Mouse (Mus musculus) skeletal muscle tissue, adult 2 months (tissue): ENCODE results near the gene Ccdc158.

Experiments used
- DNase-seq: peaks from one replicate; pipeline ENCODE4 v3.0.0-alpha.2; 2012; ENCODE audit warnings: low read depth, low spot score

Ccdc158 gene

GRCm38 (mm10) chr5:92602691-92603690 is 72.1 kb downstream of the Ccdc158 start, which contains the start of gene Stbd1:
Gene Stbd1 (plus strand): TSS chr5:92603041.
- peak; percentile 64 for DNase-seq

GRCm38 (mm10) chr5:92599030-92599429 is 76.0 kb downstream of the Ccdc158 start:
- DNase-seq: peak; percentile 82

GRCm38 (mm10) chr5:92596865-92597264 is 78.2 kb downstream of the Ccdc158 start:
- DNase-seq: no peak

- peak; percentile 82 for DNase-seq
These were observed 80.0 kb downstream of the Ccdc158 start for GRCm38 (mm10) chr5:92595026-92595425.

GRCm38 (mm10) chr5:92585932-92586331 is 89.1 kb downstream of the Ccdc158 start:
- DNase-seq: no peak

- no peak for DNase-seq
These were observed 95.5 kb downstream of the Ccdc158 start for GRCm38 (mm10) chr5:92579559-92579958.

- no peak for DNase-seq
These were observed 103.8 kb downstream of the Ccdc158 start for GRCm38 (mm10) chr5:92571232-92571631.

DNA sequence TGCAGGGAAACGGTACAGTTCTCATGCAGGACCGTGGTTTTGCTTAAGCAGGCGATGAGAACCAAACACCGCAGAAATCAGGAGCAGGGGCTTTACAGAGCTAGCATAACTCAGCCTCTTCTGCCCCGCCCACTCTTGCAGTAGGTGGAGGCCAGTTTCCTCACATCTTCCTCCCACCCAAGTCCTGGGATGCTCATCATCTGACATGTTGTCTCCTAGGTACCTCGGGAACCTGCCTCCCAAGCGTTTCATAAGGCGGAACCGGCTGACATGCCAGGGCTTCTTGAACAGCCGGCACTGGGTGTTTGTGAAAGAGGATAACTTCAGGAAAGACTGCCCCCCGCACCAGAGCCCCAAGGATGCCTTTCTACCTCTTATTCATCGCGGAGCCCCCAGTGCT is 113.1 kb downstream of the Ccdc158 start:
- no peak for DNase-seq

- no peak for DNase-seq
These were observed 114.9 kb downstream of the Ccdc158 start for GRCm38 (mm10) chr5:92560201-92560600.
